Comparison of ENCODE assay signal across 8 mouse cellular contexts in genomic region chr5:124043999-124044398, GRCm38 (mm10). TPM values are rescaled to one million over a fixed set of nuclear protein-coding genes. Genes with fewer than 3 reads are reported as not detected.
DNase-seq lines count a peak whose midpoint lies in the region; ATAC-seq and TF ChIP-seq lines count a peak whose summit lies in the region.

No protein-coding gene starts in this region.

- peak; percentile 31 for TF ChIP-seq CTCF in layer of hippocampus, adult 2 months (conservative IDR thresholded peaks at IDR 0.05)
- TF ChIP-seq CTCF in intestine, postnatal 0 days (IDR thresholded peaks at IDR 0.05; ENCODE audit: low read depth): peak; percentile 43

- H3K9me3 ChIP-seq in forebrain, embryonic 11.5 days (ENCODE audit: control insufficient read depth, low read length): no peaks in the 10 kb centered on the region
- no peaks in the 10 kb centered on the region for H3K9me3 ChIP-seq in intestine, postnatal 0 days (ENCODE audit: control insufficient read depth)
- H3K9me3 ChIP-seq in neural tube, embryonic 14.5 days (ENCODE audit: control insufficient read depth, low read length): no peaks in the 10 kb centered on the region

- WGBS in forebrain, embryonic 11.5 days: 77% methylated on average over 5 of the region's 5 CpGs
- 91% methylated on average over 5 of the region's 5 CpGs for WGBS in intestine, postnatal 0 days
- WGBS in neural tube, embryonic 14.5 days: 68% methylated on average over 5 of the region's 5 CpGs

- no peak overlapping the region for H3K4me2 ChIP-seq in forebrain, embryonic 11.5 days (ENCODE audit: low read depth, low read length, severe bottlenecking)
- H3K4me2 ChIP-seq in intestine, postnatal 0 days (replicated peaks; ENCODE audit: low read depth): no peak overlapping the region
- H3K4me2 ChIP-seq in neural tube, embryonic 14.5 days (ENCODE audit: low read depth, low read length): no peak overlapping the region

- no peak overlapping the region for H3K4me3 ChIP-seq in layer of hippocampus, adult 2 months
- no peak overlapping the region for H3K4me3 ChIP-seq in forebrain, embryonic 11.5 days (ENCODE audit: low read depth, low read length)
- no peak overlapping the region for H3K4me3 ChIP-seq in intestine, postnatal 0 days (ENCODE audit: low read depth, low read length)
- H3K4me3 ChIP-seq in neural tube, embryonic 14.5 days (ENCODE audit: low read depth, low read length): no peak overlapping the region

- ATAC-seq in forebrain, embryonic 11.5 days (replicated peaks; ENCODE audit: low FRiP score): no peak
- ATAC-seq in intestine, postnatal 0 days: no peak
- ATAC-seq in neural tube, embryonic 14.5 days (ENCODE audit: low read depth): no peak

- H3K27ac ChIP-seq in layer of hippocampus, adult 2 months: peak overlapping the region; percentile 83
- peak overlapping the region; percentile 84 for H3K27ac ChIP-seq in forebrain, embryonic 11.5 days (ENCODE audit: low read depth, low read length)
- H3K27ac ChIP-seq in intestine, postnatal 0 days (ENCODE audit: low read depth, low read length): no peak overlapping the region
- H3K27ac ChIP-seq in neural tube, embryonic 14.5 days (ENCODE audit: low read depth, low read length): peak overlapping the region; percentile 7; the same call in 1 of the 2 replicates

- H3K4me1 ChIP-seq in forebrain, embryonic 11.5 days (replicated peaks; ENCODE audit: control insufficient read depth, insufficient read depth, low read length): peaks cover 6% of the 10 kb centered on the region; the same call in 1 of the 2 replicates
- H3K4me1 ChIP-seq in intestine, postnatal 0 days (replicated peaks; ENCODE audit: control insufficient read depth, insufficient read depth, low read length): peaks cover 5% of the 10 kb centered on the region
- 0 out of 2 replicates have a peak, but pooled peaks cover 4% of the 10 kb centered on the region for H3K4me1 ChIP-seq in neural tube, embryonic 14.5 days (ENCODE audit: control insufficient read depth, insufficient read depth, low read length)

- H3K27me3 ChIP-seq in forebrain, embryonic 11.5 days (ENCODE audit: control insufficient read depth, insufficient read depth, low read length): no peaks in the 10 kb centered on the region
- H3K27me3 ChIP-seq in intestine, postnatal 0 days (replicated peaks; ENCODE audit: control insufficient read depth, insufficient read depth, low read length): no peaks in the 10 kb centered on the region
- no peaks in the 10 kb centered on the region for H3K27me3 ChIP-seq in neural tube, embryonic 14.5 days (ENCODE audit: control insufficient read depth, insufficient read depth, low read length)

- 0 out of 2 replicates have a peak overlapping the region, but pooled peaks have one; percentile 32 for H3K9ac ChIP-seq in forebrain, embryonic 11.5 days (ENCODE audit: low read length)
- no peak overlapping the region for H3K9ac ChIP-seq in intestine, postnatal 0 days (ENCODE audit: low read depth, low read length)
- no peak overlapping the region for H3K9ac ChIP-seq in neural tube, embryonic 14.5 days (replicated peaks; ENCODE audit: low read depth, low read length)

- no peaks in the 10 kb centered on the region for H3K36me3 ChIP-seq in forebrain, embryonic 11.5 days (ENCODE audit: control insufficient read depth, insufficient read depth, low read length)
- H3K36me3 ChIP-seq in intestine, postnatal 0 days (ENCODE audit: control insufficient read depth, insufficient read depth): no peaks in the 10 kb centered on the region
- no peaks in the 10 kb centered on the region for H3K36me3 ChIP-seq in neural tube, embryonic 14.5 days (ENCODE audit: control insufficient read depth, insufficient read depth, low read length)

- no peak for DNase-seq in layer of hippocampus, adult 2 months (ENCODE audit: low spot score in 2 of 2)
- no peak for DNase-seq in layer of hippocampus, adult 9-10 months (ENCODE audit: low spot score)
- no peak for DNase-seq in forebrain, embryonic 11.5 days (ENCODE audit: low spot score)
- no peak for DNase-seq in frontal cortex, postnatal 36 days (ENCODE audit: low spot score in 2 of 2)
- no peak for DNase-seq in thymus, adult 18-20 months
- DNase-seq in lung, postnatal 25 days (ENCODE audit: low spot score): no peak

RNA-seq across cellular contexts. Expression of gene Vps37b, which starts 11.9 kb away (rescaled TPM):
- total RNA-seq in layer of hippocampus, adult 2 months (2021): 10 to 100 TPM; 36.8 to 42.2 TPM
- polyA plus RNA-seq in forebrain, embryonic 11.5 days (2014; fragmentation: Nextera tagmentation; extraction: Ambion mirVana): 60.2 and 61.4 TPM in 2 replicates
- 16.7 and 17.8 TPM in 2 replicates for polyA plus RNA-seq in intestine, postnatal 0 days (2015; fragmentation: Nextera tagmentation; extraction: Ambion mirVana)
- 47.1 and 58.1 TPM in 2 replicates for polyA plus RNA-seq in neural tube, embryonic 14.5 days (2014; fragmentation: Nextera tagmentation; extraction: Ambion mirVana)

RNA-seq across cellular contexts. Expression of gene Abcb9, which starts 51.6 kb away (rescaled TPM):
- total RNA-seq in layer of hippocampus, adult 2 months (2021): 10 to 100 TPM; 27.0 to 31.7 TPM
- polyA plus RNA-seq in forebrain, embryonic 11.5 days (2014; fragmentation: Nextera tagmentation; extraction: Ambion mirVana): 1.6 and 1.7 TPM in 2 replicates
- polyA plus RNA-seq in intestine, postnatal 0 days (2015; fragmentation: Nextera tagmentation; extraction: Ambion mirVana): 4.0 and 4.6 TPM in 2 replicates
- 9.8 and 12.8 TPM in 2 replicates for polyA plus RNA-seq in neural tube, embryonic 14.5 days (2014; fragmentation: Nextera tagmentation; extraction: Ambion mirVana)
